Mouse (Mus musculus) heart, embryonic 12.5 days (tissue): ENCODE measurements around the gene Phyh. TPM values are rescaled to one million over a fixed set of nuclear protein-coding genes. Genes with fewer than 3 reads are reported as not detected.

Source experiments
- ATAC-seq: fragments of 200-750 bp; cut with Nextera tagmentation; 2 replicates; pipeline ENCODE4 v1.8.0; 2017; ENCODE audit warnings: moderate TSS enrichment, moderate library complexity; ENCODE audit not compliant: insufficient number of reproducible peaks, low FRiP score
- H3K27ac ChIP-seq: fragments of 300-500 bp; sonication (generic); 2 replicates; pipeline ENCODE4 v1.5.1; 2016; ENCODE audit warnings: mild to moderate bottlenecking, moderate library complexity; ENCODE audit not compliant: poor library complexity, severe bottlenecking
- H3K27me3 ChIP-seq: fragments of 300-500 bp; sonication (generic); replicated peaks from 2 replicates; pipeline ENCODE4 v1.6.1; 2016; ENCODE audit warnings: mild to moderate bottlenecking, moderate library complexity
- H3K36me3 ChIP-seq: fragments of 300-500 bp; sonication (generic); 2 replicates; pipeline ENCODE4 v1.6.1; 2016; ENCODE audit warnings: mild to moderate bottlenecking, moderate library complexity
- H3K4me1 ChIP-seq: fragments of 300-500 bp; sonication (generic); replicated peaks from 2 replicates; pipeline ENCODE4 v1.6.1; 2016; ENCODE audit warnings: mild to moderate bottlenecking
- H3K4me2 ChIP-seq: fragments of 300-500 bp; sonication (generic); 2 replicates; pipeline ENCODE4 v1.6.1; 2016; ENCODE audit warnings: mild to moderate bottlenecking, moderate library complexity
- H3K4me3 ChIP-seq: fragments of 300-500 bp; sonication (generic); 2 replicates; pipeline ENCODE4 v1.5.1; 2016; ENCODE audit warnings: mild to moderate bottlenecking
- H3K9ac ChIP-seq: fragments of 300-500 bp; sonication (generic); 2 replicates; pipeline ENCODE4 v1.6.1; 2016; ENCODE audit warnings: mild to moderate bottlenecking, moderate library complexity
- H3K9me3 ChIP-seq: fragments of 300-500 bp; sonication (generic); replicated peaks from 2 replicates; pipeline ENCODE4 v1.6.1; 2016; ENCODE audit warnings: mild to moderate bottlenecking, moderate library complexity
- WGBS: fragments of 180-500 bp; shearing (Covaris S2); methylation state at CpG from one replicate; pipeline ENCODE4 v1.1.7; 2016; 5-methylcytosine and 5-hydroxymethylcytosine counted together
- polyA plus RNA-seq: library from polyadenylated mRNA; unstranded; fragments of >200 nt; fragmentation: Nextera tagmentation; extraction: Ambion mirVana; gene quantifications from 2 replicates; pipeline ENCODE4 v1.2.1, GENCODE M21; 2016

Phyh gene
- polyA plus RNA-seq, 1 experiment from 2014 or later, result 132 TPM

GRCm38 (mm10) chr2:4958039-4958438 lies 39.2 kb downstream of the Phyh start:
- Histone ChIP-seq H3K27ac (no peak overlapping the region), H3K36me3 (no peaks in the 10 kb centered on the region), H3K4me3 (no peak overlapping the region), H3K9me3 (no peaks in the 10 kb centered on the region), H3K4me1 (no peaks in the 10 kb centered on the region), H3K9ac (no peak overlapping the region), H3K4me2 (no peak overlapping the region), H3K27me3 (no peaks in the 10 kb centered on the region)
- no peak for ATAC-seq
- WGBS, result 84% methylated on average over 12 of the region's 12 CpGs

GRCm38 (mm10) chr2:4967806-4968205 lies 49.0 kb downstream of the Phyh start:
- no peak overlapping the region for H3K9ac ChIP-seq
- 91% methylated on average over 2 of the region's 2 CpGs for WGBS

GRCm38 (mm10) chr2:4969083-4969482 lies 50.3 kb downstream of the Phyh start:
- no peaks in the 10 kb centered on the region; the same call in 1 of the 2 replicates for H3K9me3 ChIP-seq
- no peak overlapping the region for H3K27ac ChIP-seq
- no peak overlapping the region for H3K4me2 ChIP-seq
- WGBS, result 66% methylated on average over 2 of the region's 2 CpGs
- no peak overlapping the region for H3K9ac ChIP-seq
- no peak for ATAC-seq
- no peak overlapping the region for H3K4me3 ChIP-seq
- no peaks in the 10 kb centered on the region for H3K4me1 ChIP-seq
- no peaks in the 10 kb centered on the region for H3K36me3 ChIP-seq
- 0 out of 2 replicates have a peak, but pooled peaks cover 3% of the 10 kb centered on the region for H3K27me3 ChIP-seq

More at GRCm38 (mm10) chr2:4967806-4968205, 49.0 kb downstream of the Phyh start:
- H3K27me3 ChIP-seq, result no peaks in the 10 kb centered on the region
- H3K27ac ChIP-seq, result no peak overlapping the region
- no peak overlapping the region for H3K4me3 ChIP-seq
- H3K36me3 ChIP-seq, result no peaks in the 10 kb centered on the region
- H3K9me3 ChIP-seq, result no peaks in the 10 kb centered on the region; the same call in 1 of the 2 replicates
- ATAC-seq, result no peak
- H3K4me1 ChIP-seq, result no peaks in the 10 kb centered on the region
- H3K4me2 ChIP-seq, result no peak overlapping the region

DNA sequence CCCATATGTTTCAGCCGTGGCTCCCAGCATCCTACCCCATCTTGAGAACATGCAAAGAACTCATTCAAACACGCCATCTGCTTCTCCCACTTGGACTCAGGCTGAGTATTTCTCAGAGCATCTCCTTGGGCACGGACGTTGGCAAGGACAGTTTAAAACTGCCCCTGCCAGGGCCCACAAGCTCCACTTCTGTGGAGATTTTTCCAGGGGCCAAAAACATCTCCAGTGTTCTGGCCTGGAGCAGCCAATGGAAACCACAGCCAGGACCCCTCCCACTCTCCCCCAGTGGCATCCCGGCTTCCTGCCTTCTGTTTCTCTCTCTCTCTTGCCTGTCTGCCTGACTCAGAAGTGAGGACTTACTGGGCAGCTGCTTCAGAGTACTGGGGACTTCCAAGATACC lies 57.0 kb downstream of the Phyh start, which contains the start of gene Ucma:
Ucma (plus strand) TSS at position 316 of the 400 bp plus-strand sequence.
- H3K9me3 ChIP-seq, result no peaks in the 10 kb centered on the region
- H3K36me3 ChIP-seq, result no peaks in the 10 kb centered on the region
- no peak within 1 kb of the TSS for H3K9ac ChIP-seq
- no peak within 1 kb of the TSS for H3K4me3 ChIP-seq
- ATAC-seq, result no peak
- H3K27me3 ChIP-seq, result 0 out of 2 replicates have a peak, but pooled peaks cover 3% of the 10 kb centered on the region
- no peak within 1 kb of the TSS for H3K4me2 ChIP-seq
- H3K4me1 ChIP-seq, result 0 out of 2 replicates have a peak, but pooled peaks cover 8% of the 10 kb centered on the region
- H3K27ac ChIP-seq, result no peak within 1 kb of the TSS
- WGBS, result 63% methylated on average over 5 of the region's 5 CpGs

- no peaks in the 10 kb centered on the region for H3K9me3 ChIP-seq
- H3K4me2 ChIP-seq, result no peak overlapping the region
- 0 out of 2 replicates have a peak, but pooled peaks cover 3% of the 10 kb centered on the region for H3K27me3 ChIP-seq
- no peak overlapping the region for H3K27ac ChIP-seq
- WGBS, result 20% methylated on average over 8 of the region's 8 CpGs
- no peak for ATAC-seq
- H3K4me3 ChIP-seq, result no peak overlapping the region
- H3K9ac ChIP-seq, result no peak overlapping the region
- H3K4me1 ChIP-seq, result 0 out of 2 replicates have a peak, but pooled peaks cover 8% of the 10 kb centered on the region
- no peaks in the 10 kb centered on the region for H3K36me3 ChIP-seq
These were observed 59.3 kb downstream of the Phyh start for GRCm38 (mm10) chr2:4978091-4978490.

- Histone ChIP-seq H3K4me2 (no peak overlapping the region), H3K9ac (no peak overlapping the region), H3K36me3 (no peaks in the 10 kb centered on the region), H3K4me3 (no peak overlapping the region), H3K27me3 (no peaks in the 10 kb centered on the region), H3K4me1 (no peaks in the 10 kb centered on the region), H3K27ac (no peak overlapping the region), H3K9me3 (no peaks in the 10 kb centered on the region)
- WGBS, result 26% methylated on average over 5 of the region's 5 CpGs
- ATAC-seq, result no peak
These were observed 65.2 kb downstream of the Phyh start for GRCm38 (mm10) chr2:4983987-4984386.

DNA sequence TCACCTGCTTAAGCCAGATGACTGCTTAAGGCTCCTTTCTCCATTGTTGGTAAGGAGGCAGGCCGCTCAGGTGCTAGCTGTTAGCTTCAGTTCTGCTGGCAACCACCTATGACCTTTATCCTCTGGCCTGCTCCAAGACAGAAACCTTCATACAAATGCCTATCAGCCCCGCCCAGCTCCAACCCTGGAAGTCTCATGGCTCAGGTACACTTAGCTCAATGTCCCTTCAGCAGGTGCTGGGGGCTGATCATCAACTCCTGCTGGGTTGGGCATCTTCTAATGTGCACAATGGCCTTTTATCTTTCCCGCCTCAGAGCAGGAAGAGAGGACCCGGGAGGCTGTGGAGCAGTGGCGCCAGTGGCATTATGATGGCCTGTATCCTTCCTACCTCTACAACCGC lies 66.2 kb downstream of the Phyh start:
- no peaks in the 10 kb centered on the region; the same call in 1 of the 2 replicates for H3K36me3 ChIP-seq
- no peaks in the 10 kb centered on the region for H3K4me1 ChIP-seq
- H3K4me3 ChIP-seq, result no peak overlapping the region
- no peak overlapping the region for H3K4me2 ChIP-seq
- no peak overlapping the region for H3K27ac ChIP-seq
- no peaks in the 10 kb centered on the region for H3K9me3 ChIP-seq
- H3K27me3 ChIP-seq, result no peaks in the 10 kb centered on the region
- no peak overlapping the region for H3K9ac ChIP-seq
- 71% methylated on average over 6 of the region's 6 CpGs for WGBS
- no peak for ATAC-seq

DNA sequence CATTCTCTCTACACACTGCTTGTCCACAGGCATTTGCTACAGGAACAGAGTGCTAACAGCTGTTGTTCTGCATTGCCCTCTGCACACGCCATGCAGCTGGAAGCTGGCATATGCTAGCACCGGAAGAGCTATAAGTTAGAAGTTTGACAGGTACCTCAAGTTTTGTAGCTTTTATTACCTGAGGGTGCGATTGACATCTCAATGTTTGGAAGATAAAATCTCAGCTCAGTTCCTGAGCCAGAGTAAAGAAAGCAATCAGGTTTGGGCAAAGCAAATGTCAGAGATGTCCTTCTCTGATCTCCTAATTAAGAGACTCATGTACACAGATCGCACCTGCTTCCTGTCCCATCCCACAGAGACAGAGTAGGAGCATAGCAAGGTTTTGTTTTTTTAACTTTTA lies 68.0 kb downstream of the Phyh start:
- peaks cover 13% of the 10 kb centered on the region for H3K36me3 ChIP-seq
- no peak overlapping the region for H3K27ac ChIP-seq
- H3K9ac ChIP-seq, result no peak overlapping the region
- 90% methylated on average over 4 of the region's 4 CpGs for WGBS
- H3K9me3 ChIP-seq, result no peaks in the 10 kb centered on the region
- ATAC-seq, result no peak
- no peaks in the 10 kb centered on the region for H3K4me1 ChIP-seq
- no peak overlapping the region for H3K4me3 ChIP-seq
- H3K27me3 ChIP-seq, result no peaks in the 10 kb centered on the region
- no peak overlapping the region for H3K4me2 ChIP-seq

GRCm38 (mm10) chr2:4987388-4988180 lies 68.8 kb downstream of the Phyh start:
- no peak overlapping the region for H3K27ac ChIP-seq
- H3K9ac ChIP-seq, result no peak overlapping the region
- H3K4me1 ChIP-seq, result no peaks in the 10 kb centered on the region
- WGBS, result 79% methylated on average over 8 of the region's 8 CpGs
- no peaks in the 10 kb centered on the region for H3K27me3 ChIP-seq
- H3K9me3 ChIP-seq, result no peaks in the 10 kb centered on the region
- H3K4me2 ChIP-seq, result no peak overlapping the region
- H3K36me3 ChIP-seq, result peaks cover 16% of the 10 kb centered on the region
- ATAC-seq, result no peak
- H3K4me3 ChIP-seq, result no peak overlapping the region
